Mouse (Mus musculus): ENCODE measurements at regions not wholly inside any gene's neighbourhood (a gene's known extent, or its start where the extent isn't known, plus 50 kb on each side); places are given as distances from the start of the nearest gene placed in this dataset.

DNA sequence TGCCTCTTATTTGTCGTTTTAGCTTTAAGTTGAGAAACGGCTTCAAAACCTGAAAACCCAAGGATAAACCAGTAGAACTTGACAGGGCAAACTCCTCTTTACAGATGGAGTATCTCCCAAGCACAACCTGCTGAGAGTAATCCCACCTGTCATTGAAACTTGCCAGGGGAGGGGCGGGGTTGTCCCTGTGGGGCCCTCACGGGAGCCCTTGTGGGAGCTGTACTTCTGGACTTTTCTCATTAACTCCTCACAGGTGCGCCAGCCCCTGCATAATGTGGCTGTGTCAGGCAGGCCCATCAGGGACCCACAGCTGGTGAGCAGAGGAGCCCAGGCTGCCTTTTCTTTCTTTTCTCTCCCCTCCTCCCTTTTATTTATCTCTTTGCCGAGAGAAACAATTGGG is 203.9 kb upstream of the Hes1 start:
- DNase-seq (ENCODE audit: low spot score in 2 of 2): no peak

DNA sequence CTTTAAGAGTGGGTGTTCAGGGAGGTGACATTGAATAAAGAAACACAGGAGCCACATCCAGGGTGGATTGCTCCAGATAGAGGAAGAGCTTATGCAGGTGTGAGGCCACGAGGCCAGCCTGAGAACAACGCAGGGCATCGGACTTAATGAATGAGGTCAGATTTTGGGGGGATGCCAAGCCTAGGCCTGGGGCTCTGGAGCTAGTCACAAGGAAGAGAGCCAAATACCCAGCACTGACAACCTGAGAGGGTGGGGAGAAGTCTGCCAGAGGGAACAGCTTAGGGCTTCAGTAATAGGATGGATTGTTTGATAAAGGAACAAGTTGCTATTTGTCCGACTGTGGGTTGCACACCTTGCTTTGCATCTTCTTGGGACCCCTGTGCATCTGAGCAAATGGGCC is 203.1 kb upstream of the Hes1 start:
- DNase-seq (ENCODE audit: low spot score in 2 of 2): no peak

DNA sequence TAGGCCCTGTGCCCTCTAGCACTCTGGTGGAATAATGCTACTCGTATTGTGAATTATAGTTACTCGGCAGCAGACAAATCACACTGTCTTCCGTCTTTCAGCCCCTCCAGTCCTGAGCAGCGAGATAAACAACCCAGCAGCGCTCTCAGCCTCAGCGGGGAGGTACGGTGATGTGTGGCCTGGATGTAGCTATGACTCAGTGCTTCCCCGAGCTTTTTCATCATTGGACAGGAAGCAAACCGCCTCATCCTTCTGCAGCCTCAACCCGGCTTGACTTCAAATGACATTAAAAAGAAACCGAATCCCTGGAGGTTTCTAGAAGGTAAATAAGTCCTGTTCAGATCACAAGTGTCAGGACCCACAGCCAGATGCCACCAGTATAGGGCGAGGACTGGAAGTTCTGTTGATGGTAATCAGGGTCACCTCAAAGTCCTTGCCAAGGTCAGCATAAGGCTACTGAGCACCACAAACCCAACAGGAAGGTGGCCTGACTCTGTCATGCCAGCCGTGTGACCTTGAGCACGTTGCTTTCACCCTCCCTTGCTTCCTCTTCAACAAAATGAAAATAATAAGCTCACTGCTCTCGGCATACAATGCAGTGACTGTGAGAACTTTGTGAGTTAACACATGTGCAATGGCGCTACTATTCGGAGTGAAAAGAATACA is 199.0 kb upstream of the Hes1 start:
- no peak for DNase-seq (ENCODE audit: low spot score in 2 of 2)

DNA sequence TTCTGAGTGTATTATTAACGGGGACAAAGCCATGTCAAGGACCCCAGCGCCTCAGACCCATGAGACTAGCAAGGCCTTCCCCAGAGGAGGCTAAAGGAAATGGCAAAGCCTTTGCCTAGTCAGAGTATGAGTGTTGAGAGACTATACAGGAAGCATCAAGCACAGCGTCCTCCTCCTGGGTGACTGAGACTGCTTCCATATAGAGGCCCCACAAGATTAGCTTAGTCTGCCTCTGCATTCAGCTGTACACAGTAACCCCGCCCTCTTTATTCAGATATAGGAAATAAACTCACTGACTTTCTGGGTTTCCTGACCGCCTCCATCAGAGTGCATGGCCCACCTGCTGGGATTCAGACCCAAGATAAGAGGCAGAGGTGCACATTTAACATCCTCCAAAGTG is 192.8 kb upstream of the Hes1 start:
- DNase-seq (ENCODE audit: low spot score in 2 of 2): no peak

DNA sequence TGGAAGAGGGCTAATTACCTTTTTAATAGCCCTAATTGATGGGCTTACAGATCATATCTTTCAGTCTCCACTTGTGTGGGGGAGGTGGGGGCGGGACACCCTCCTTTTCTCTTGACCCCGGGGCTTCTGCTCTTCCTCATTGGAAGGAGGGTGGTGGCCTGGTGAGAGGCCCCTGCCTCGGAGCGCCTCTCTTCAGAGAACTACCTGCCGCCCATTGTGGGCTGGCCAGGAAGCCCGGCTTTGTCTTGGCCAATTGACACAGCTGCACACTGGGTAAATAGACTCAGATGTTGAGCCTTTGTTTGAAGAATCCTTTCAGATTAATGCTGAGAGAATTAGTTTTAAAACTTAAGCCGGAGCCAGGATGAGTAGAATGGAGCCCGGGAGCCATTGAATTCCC is 188.0 kb upstream of the Hes1 start:
- DNase-seq (ENCODE audit: low spot score in 2 of 2): no peak

DNA sequence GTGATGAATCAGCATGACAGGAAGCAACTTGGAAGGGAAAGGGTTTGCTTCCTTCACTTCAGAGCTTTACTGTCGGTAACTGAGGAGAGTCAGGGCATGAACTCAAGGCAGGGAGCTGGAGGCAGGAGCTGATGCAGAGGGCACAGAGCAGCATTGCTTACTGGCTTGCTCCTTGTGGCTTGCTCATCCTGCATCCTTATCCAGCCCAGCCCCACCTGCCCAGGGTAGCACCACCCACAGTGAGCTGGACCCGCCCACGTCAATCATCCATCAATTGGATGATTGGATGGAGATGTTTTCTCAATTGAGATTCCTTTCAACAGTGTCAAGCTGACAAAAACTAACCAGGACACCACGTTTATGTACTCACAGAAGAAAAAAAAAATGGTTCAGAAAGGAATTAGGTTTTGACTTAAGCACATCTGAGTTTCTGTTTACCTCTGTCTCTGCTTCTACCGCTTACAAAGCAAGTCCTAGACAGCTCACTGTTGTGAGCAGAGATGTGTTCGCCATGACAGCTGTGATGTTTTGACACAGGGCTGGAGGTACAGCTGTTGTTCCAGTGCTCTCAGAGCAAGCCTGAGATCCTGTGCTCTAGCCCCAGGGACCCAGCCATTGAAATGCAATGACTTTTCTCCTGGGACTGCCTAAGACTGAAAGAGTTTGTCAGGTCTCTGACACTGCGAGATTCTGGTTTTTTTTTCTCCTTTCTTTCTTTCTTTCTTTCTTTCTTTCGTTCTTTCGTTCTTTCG is 186.6 kb upstream of the Hes1 start:
- no peak for DNase-seq (ENCODE audit: low spot score in 2 of 2)

DNA sequence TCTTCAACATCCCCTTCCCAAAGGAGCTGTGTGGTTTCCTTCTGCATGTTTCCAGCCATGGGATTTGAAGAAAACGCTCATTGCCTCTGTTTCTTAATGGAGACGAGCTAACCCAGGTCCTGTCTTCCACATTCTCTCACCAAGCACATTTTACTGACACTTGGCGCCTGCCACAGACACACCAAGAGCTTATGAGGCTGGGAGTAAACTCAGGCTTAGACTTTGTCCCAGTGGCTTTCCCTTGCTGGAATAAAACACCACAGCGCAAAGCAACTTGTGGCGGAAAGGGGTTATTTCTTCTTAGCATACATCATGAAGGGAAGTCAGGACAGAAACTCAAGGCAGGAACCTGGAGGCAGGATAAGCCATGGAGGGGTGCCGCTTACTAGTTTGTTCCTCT is 184.5 kb upstream of the Hes1 start:
- no peak for DNase-seq (ENCODE audit: low spot score in 2 of 2)

DNA sequence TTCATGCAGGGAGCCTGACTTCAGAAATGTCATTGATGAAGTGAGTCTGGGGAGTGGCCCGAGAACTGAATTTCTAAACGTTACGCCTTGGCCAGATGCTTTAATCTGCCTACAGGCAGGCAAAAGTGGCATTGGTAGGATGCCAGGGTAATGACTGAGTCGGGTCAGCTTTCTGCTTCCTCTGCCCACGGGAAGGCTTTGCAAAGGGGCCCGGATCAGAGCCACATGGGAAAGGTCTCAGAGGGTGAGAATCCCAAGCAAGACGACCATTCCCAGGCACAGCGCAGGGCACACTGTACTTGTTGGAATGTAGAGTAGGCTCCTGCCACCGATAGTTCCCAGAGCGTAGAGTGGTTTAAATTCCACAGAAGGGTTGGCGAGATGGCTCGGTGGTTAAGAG is 182.7 kb upstream of the Hes1 start:
- DNase-seq (ENCODE audit: low spot score in 2 of 2): no peak

DNA sequence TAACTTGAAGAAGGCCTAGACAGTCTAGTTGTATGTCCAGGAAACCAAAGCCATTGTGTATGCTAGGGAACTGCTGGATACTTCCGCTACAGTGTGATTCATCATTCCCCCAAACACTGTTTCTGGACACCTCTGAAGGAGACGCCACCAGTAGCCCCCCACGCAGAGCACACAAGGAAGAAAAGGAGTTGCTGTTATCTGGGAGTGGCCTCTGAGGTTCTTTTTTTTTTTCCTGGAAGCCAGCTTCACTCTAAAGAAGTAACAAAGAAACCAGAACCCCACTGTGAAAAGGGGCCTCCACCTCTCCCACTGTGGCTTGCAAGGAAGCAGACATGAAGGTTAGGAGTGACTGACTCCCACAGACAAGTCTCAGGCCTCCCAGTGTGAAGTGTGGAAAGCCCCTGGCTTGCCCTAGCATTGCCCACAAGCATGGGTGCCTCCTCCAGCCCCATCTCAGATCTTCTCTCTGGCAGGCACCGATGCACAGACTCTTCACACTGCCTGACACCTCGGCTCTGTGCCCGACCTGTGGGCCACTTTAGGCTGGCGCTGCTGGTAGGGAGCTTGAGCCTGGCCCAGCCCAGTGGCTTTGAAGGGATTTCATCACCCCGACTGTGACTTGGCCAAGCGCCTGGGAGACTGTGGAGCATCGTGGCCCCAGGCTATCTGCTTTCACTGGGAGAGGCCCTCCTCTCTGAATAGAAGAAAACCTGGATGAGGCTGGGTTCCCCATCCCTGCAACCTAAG is 181.8 kb upstream of the Hes1 start:
- DNase-seq (ENCODE audit: low spot score in 2 of 2): no peak

DNA sequence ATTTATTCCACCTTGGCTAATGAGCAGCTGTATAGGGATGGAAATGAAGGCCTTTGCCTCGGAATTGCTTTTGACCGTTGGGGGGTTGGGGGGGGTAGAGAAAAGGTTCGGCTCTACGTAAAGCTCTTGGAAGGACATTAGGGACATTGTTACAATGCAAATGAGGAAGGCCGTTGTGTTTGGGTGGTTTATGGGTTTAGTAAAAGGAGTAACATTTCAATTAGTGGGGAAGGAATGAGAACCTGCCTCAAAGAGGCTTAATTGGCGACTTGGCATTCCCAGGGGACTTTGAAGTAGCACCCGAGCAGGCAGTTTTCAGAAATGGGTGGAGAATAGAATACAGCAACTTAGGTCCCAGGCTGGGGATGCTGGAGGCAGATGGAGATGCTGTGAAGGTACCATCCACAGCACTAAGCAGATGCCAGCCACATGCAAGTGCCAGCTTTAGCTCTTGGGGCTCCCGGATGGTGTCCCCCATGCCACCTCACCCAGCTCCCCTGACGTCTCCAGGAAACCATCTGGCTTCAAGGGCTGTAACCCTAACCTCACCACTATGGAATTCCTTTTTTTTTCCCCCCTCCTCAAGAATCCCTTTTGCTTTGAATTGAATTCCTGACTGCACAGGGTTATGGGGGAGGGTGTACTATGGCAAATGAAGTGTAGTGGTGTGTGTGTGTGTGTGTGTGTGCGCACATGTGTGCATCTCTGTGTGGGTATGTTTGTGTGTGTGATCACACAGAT is 180.8 kb upstream of the Hes1 start:
- no peak for DNase-seq (ENCODE audit: low spot score in 2 of 2)

DNA sequence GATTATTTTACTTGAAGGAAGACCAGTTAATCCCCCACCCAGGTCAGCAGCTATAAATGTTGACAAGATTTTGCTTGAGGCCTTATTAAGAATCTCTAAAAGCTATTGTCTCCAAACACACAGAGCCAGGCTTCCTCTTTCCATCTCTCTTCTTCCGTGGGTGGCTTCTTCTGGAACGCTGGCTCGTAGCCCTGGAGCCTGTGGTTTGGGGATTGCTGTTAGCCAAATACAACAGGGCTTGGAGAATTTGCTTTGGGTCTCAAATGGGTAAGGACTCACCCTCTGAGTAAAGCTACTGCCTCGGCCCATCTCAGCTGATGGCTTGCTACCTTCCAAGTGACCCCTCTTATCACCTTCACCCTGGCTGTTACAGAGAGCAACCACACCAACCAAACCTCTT is 179.3 kb upstream of the Hes1 start:
- DNase-seq (ENCODE audit: low spot score in 2 of 2): no peak

DNA sequence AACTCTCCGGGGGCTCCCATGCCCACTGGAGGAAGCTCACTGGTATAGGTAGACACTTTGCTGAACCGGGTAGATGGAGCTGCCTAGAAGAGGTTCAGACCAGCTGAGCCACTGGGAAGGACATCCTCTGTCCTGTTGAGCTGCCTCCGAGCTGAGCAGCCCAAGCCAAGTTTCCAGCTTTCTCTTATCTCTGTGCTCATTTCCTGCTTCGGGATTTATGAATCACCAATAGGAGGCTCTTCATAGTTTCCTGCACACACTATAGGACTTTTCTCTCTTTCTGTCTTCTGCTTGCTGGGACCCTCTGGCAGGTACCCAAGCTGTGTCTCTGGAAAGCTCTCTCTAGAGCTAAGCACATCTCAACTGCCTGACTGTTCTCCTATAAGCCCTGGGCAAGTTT is 177.4 kb upstream of the Hes1 start:
- no peak for DNase-seq (ENCODE audit: low spot score in 2 of 2)

DNA sequence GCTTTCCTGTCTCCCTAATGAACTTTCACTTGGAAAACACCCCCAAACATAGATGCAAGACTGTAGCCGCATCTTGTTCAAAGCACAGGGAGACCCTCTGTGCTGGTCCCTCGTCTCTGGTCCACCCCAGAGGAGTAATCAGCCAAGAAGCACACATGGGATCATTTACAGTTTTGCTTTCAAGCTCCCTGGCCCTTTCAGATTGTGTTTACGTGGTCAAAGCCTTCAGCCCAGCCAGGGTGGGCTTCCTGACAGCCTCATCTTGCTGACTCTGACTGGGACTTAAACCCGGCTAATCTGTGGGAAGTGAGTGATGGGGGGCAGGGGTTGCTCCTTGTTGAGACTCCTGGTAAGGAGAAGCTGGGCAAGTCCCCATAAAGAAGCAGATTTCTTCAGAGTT is 174.8 kb upstream of the Hes1 start:
- DNase-seq (ENCODE audit: low spot score in 2 of 2): no peak

DNA sequence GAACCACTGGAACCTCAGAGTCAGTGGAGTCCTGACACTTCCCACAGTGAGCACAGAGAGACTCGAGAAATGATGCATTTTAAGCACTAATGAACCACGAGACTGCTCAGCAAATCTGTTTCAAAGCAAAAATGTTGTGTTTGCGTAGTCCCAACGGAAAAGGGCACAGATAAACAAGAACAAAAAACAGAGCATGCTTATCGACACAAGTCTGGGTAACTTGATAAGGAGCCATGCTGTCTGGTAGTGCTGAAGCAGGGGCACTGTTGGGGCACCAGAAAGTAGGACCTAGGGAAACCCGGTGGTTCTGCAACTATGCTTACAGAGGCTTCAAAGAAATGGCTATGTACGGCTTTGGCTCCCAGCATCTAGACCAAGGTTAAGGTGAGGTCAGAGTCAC is 172.7 kb upstream of the Hes1 start:
- no peak for DNase-seq (ENCODE audit: low spot score in 2 of 2)

DNA sequence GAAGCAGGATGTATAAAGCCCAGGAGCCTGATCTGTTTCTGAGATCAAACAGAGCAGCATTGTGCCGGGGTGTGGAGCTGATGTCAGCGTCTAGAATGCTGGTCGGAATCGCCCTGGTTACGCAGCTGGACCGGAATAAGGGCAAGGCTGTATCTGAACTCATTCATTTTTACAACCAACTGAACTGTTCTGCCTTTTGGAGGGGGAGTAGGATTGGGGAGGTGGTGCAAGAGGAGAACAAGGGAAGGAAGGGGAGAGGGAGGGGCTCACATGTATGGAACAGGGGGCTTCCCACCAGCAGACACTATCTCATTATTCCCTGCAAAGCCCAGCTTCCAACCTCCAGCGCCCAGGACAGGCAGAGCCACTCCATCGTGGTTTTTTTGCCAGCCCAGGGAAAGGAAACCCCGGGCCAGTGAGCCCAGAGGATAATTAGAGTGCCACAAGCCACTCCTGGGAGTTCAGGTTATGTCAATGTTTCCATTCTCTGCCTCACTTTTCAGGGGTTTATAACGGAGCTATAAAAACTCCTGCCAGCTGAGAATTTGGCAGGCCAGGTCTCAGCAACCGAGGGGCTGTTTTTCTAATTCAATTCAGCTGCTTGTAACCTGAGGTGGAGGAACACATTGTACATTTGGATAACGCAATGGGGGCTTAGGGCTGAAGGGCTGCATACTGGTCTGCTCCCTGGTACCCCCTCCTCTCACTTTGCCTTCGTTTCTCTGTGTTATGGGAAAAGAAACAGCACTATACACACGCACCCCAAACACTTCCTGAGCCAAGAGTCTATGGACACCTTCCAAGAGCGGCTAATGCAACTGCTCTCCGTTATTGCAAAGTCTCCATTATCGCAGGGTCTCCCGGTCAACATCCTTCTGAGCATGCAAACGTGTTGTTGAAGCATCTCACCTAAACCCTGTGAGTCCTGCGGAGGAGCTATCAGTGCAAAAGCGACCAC is 170.0 kb upstream of the Hes1 start:
- DNase-seq (ENCODE audit: low spot score in 2 of 2): no peak

DNA sequence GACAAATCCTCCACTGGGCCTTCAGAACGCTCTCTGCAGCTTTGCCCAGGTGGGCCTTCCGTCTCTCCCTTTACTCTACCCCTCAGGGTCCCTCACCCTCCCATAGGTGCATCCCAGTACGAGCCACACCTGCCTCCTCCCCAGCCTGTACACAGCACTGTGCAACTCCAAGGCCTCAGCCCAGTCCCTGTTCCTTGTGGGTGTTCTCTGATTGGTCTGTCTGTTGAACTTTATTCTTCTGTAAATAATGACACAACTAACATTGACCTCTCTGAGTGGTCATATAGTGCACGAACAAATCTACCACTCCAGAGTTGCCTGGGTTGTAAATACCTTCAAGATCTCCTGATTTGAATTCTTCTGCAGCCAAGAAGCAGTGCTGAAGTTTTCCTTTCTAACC is 167.8 kb upstream of the Hes1 start:
- no peak for DNase-seq (ENCODE audit: low spot score in 2 of 2)

DNA sequence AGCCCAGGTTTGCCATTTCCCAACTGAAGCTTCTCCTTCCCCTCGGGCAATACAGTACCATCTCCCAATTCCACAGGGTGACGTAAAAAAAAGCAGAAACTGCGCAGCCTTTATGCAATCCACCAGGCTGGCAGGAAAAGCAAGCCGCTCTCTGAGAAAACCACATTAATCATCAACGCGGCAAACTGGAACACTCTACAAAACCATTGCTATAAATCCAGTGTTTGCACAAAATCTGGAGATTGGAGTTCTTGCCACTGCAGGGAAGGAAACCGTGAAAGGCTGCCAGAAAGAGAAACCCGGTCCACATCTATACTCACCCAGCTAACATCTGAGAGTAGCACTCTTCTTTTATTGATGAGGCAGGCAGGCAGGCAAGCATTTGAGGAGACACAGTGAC is 160.7 kb upstream of the Hes1 start:
- DNase-seq (ENCODE audit: low spot score in 2 of 2): no peak

DNA sequence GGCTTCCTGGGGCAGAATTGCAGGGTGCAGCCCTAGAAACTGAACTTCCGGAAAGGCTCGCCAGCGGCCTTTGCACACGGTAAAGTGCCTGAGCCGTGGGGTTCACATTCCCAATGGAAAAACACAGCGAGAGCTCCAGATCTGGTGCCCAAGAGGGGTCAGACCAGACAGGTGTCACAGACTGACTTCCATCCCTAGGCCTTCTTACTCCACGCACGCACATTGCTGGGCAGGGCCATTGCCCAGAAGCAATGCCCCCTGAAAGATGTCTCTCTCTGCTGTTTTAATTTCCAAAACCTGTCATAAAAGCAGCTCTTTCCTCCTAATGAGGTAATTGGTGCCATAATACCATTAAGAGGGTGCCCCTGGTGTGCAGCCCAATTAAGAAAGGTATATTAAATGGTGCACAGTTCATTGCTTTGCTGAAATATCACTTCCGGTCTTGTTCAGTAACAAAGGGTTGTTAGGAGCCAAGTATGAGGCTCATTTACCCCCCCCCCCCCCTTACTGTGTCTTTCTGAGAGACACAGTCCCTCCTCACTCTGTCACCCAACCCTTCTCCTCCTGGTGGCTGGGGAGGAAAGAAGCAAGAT is 159.9 kb upstream of the Hes1 start:
- no peak for DNase-seq (ENCODE audit: low spot score in 2 of 2)

DNA sequence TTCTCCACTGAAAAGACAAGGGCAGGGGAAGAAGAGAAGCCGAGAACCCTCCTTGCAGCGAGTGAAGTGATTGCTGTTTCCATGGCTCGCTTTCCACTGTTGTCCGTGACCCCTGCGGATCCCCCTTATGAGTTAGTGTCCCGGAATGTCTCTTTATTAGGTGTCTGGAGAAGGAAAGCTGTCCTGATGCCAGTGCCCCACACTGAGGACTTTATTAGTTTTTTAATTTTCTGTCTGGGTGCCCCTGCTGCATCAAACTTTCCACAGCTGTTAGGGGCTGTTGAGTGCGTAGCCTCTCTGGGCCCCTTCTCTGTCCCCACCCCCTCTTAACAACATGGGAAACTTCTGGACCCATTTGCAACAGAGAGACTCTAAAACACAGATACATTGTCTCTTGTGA is 156.9 kb upstream of the Hes1 start:
- no peak for DNase-seq (ENCODE audit: low spot score in 2 of 2)

DNA sequence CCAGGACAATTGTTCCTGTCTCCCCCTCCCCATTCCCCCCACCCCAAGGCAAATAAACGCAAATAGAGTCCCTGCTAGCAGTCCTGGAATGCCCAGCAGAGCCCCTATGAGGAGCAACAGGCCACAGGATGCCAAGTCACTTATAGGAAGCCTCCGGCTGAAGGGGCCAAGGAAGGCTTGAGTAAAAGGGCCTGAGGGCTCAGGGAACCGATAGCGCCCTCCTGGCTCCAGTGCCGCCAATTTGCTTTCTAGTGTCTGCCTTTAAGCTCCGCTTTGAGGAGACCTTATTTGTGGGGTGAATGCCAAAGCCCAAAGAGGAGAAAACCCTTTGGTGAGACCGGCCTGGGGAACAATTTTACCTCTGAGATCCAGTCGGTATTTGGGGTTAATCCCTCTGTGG is 156.2 kb upstream of the Hes1 start:
- DNase-seq (ENCODE audit: low spot score in 2 of 2): no peak

DNA sequence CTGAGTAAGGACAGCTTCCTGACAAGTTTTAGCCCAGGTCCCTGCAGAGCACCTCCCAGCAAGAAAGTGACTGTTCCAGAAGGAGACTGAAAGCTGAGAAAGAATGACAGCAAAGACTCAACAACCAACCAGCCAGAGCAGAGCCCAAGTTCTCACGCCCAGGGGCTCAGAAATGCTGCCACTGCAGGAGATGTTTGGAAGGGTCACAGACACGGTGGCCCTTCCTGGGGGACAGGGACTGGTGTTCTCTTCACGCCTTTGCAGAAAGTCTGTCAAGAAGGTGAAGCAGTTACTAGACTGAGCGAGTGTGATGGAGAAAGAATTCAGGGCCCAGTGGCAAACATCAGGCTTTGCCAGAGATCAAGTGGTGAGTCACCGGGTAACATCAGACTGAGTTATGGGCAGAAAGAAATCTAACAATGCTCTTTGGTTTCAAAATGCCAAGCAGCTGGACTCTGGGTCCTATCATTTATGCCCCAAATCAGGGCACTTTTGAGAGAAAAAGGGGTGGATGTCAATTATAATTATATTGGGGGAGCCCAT is 154.2 kb upstream of the Hes1 start:
- no peak for DNase-seq (ENCODE audit: low spot score in 2 of 2)
